Mouse (Mus musculus): ENCODE data around the gene Fxn.

Fxn gene

GRCm38 (mm10) chr19:24280601-24281228, at the start of gene Fxn:
TSS of gene Fxn (minus strand) at chr19:24280605.
- DNase-seq (ENCODE audit: low spot score in 2 of 2) = no peak

- DNase-seq (ENCODE audit: low spot score in 2 of 2) = no peak
Measured at GRCm38 (mm10) chr19:24327921-24328320, 47.5 kb upstream of the Fxn start.

- DNase-seq (ENCODE audit: low spot score in 2 of 2) = no peak
Measured at GRCm38 (mm10) chr19:24326969-24327368, 46.6 kb upstream of the Fxn start.

GRCm38 (mm10) chr19:24325692-24326091, 45.3 kb upstream of the Fxn start:
- no peak for DNase-seq (ENCODE audit: low spot score in 2 of 2)

- DNase-seq (ENCODE audit: low spot score in 2 of 2) = no peak
Measured at GRCm38 (mm10) chr19:24323841-24324613, 43.6 kb upstream of the Fxn start.

GRCm38 (mm10) chr19:24321900-24322311, 41.5 kb upstream of the Fxn start:
- DNase-seq (ENCODE audit: low spot score in 2 of 2) = no peak

- no peak for DNase-seq (ENCODE audit: low spot score in 2 of 2)
Measured at GRCm38 (mm10) chr19:24321211-24321899, 41.0 kb upstream of the Fxn start.

- DNase-seq (ENCODE audit: low spot score in 2 of 2) = no peak
Measured at GRCm38 (mm10) chr19:24318172-24318571, 37.8 kb upstream of the Fxn start.

- no peak for DNase-seq (ENCODE audit: low spot score in 2 of 2)
Measured at GRCm38 (mm10) chr19:24317731-24318130, 37.3 kb upstream of the Fxn start.

- peak in 1 of 2 experiments; percentile 38 for DNase-seq (ENCODE audit: low spot score in 2 of 2)
Measured at GRCm38 (mm10) chr19:24317038-24317591, 36.7 kb upstream of the Fxn start.

GRCm38 (mm10) chr19:24316060-24316725, 35.8 kb upstream of the Fxn start:
- no peak for DNase-seq (ENCODE audit: low spot score in 2 of 2)

GRCm38 (mm10) chr19:24315234-24315633, 34.8 kb upstream of the Fxn start:
- no peak for DNase-seq (ENCODE audit: low spot score in 2 of 2)

GRCm38 (mm10) chr19:24314676-24315075, 34.3 kb upstream of the Fxn start:
- no peak for DNase-seq (ENCODE audit: low spot score in 2 of 2)

- peak in 1 of 2 experiments; percentile 35 for DNase-seq (ENCODE audit: low spot score in 2 of 2)
Measured at GRCm38 (mm10) chr19:24312556-24313342, 32.3 kb upstream of the Fxn start.

- no peak for DNase-seq (ENCODE audit: low spot score in 2 of 2)
Measured at GRCm38 (mm10) chr19:24312046-24312445, 31.6 kb upstream of the Fxn start.

- peak in 1 of 2 experiments; percentile 28 for DNase-seq (ENCODE audit: low spot score in 2 of 2)
Measured at GRCm38 (mm10) chr19:24308305-24308705, 27.9 kb upstream of the Fxn start.

GRCm38 (mm10) chr19:24307271-24308221, 27.1 kb upstream of the Fxn start:
- no peak for DNase-seq (ENCODE audit: low spot score in 2 of 2)

- DNase-seq (ENCODE audit: low spot score in 2 of 2) = no peak
Measured at GRCm38 (mm10) chr19:24306351-24306750, 25.9 kb upstream of the Fxn start.

GRCm38 (mm10) chr19:24302198-24302597, 21.8 kb upstream of the Fxn start:
- DNase-seq (ENCODE audit: low spot score in 2 of 2) = no peak

- DNase-seq (ENCODE audit: low spot score in 2 of 2) = no peak
Measured at GRCm38 (mm10) chr19:24301768-24302148, 21.4 kb upstream of the Fxn start.

Data from cerebellum, postnatal 4 days (tissue).